Mouse (Mus musculus) embryo, embryonic 11.5 days (tissue): ENCODE data around the gene Pclo.
"Not testable (repeated sequence)": the region's sequence is repeated elsewhere in the genome, so short reads cannot be mapped to it uniquely, and the experiment has no call there.

ENCODE experiments used
- DNase-seq: peaks from one replicate; pipeline ENCODE4 v3.0.0-alpha.2; 2012; ENCODE audit warnings: low read depth, low spot score

The Pclo gene

DNA sequence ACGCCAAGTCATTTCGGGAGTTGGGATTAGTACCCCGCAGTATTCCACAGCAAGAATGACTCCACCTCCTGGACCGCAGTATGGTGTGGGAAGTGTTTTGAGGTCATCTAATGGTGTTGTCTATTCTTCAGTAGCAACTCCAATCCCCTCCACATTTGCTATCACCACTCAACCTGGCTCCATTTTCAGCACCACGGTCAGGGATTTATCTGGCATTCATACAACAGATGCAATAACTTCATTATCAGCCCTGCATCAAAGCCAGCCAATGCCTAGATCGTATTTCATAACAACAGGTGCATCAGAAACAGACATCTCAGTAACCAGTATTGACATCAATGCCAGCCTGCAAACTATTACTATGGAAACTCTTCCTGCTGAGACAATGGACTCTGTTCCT lies 165.7 kb downstream of the Pclo start:
- no peak for DNase-seq

DNA sequence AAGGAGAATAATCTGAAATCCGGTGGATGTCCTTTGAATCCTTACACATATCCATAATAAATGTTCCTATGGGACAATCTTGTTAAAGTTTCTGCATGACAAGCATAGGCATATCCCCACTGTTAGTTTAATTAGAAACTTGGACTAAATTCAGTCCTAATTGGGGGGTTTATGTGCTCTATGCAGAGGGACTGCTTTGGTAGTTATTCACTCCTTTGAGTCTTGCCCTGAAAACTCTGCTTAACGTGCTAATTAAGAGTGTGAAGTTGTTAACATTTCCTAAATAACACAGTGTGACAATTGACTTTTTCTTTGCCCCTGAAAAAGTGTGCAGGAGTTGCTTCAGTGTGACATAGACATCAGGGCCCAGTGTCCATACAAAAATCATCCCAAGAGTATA lies 177.3 kb downstream of the Pclo start:
- no peak for DNase-seq

- DNase-seq: no peak
Measured at GRCm38 (mm10) chr5:14696745-14697144, 182.0 kb downstream of the Pclo start.

GRCm38 (mm10) chr5:14700900-14701299 lies 186.2 kb downstream of the Pclo start:
- DNase-seq: no peak

- no peak for DNase-seq
Measured at GRCm38 (mm10) chr5:14705423-14705822, 190.7 kb downstream of the Pclo start.

DNA sequence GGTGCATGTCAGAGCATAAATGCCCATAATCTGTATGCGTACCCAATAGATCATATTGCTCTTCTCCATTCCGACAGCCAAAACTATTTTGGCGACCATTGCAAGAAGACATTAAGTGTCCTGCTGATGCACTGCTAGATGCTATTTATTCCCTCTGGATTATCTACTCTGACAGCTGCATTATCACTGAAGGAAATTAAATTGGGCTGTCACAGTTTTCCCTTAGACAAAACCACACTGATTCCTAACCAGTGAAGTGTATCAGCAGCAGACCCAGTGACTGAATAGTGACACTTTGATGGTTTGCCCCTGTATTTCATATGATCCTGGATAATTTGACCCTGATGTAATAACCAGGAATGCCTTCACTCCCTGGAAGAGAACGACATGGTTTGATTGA lies 192.6 kb downstream of the Pclo start:
- no peak for DNase-seq

DNA sequence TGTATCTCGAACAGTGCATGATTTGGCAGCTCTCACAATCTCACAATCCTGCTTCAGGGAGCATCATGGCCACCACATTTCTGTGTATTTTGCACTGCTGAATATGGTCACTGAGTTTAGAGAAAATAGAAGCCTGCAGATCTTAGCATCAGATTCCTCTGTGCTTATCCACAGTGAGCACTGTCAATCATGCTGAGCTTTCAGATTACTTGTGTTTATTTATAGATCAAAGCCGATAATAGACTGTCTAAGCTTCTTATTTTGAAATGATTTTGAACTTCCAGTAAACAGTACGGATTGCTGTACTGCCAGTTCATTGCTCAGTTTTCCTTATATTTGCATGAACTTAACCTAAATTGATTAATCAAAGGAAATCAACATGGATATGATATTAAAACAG lies 208.9 kb downstream of the Pclo start:
- no peak for DNase-seq

- no peak for DNase-seq
Measured at GRCm38 (mm10) chr5:14728676-14729253, 214.0 kb downstream of the Pclo start.

- DNase-seq: no peak
Measured at GRCm38 (mm10) chr5:14750882-14751281, 236.2 kb downstream of the Pclo start.

DNA sequence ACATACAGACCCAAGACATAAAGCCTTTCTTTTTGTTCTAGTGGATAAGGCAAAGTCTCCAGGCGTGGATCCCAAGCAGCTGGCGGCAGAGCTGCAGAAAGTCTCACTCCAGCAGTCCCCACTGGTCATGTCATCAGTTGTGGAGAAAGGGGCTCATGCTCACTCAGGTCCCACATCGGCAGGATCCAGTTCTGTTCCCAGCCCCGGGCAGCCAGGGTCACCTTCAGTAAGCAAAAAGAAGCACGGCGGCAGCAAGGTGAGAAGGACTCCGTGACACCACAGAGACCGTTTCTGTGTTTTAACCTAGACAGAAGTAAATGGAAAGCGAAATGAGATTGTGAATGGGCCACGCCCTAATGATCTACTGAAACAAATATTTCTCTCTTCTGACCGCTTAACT lies 252.0 kb downstream of the Pclo start:
- DNase-seq: no peak

DNA sequence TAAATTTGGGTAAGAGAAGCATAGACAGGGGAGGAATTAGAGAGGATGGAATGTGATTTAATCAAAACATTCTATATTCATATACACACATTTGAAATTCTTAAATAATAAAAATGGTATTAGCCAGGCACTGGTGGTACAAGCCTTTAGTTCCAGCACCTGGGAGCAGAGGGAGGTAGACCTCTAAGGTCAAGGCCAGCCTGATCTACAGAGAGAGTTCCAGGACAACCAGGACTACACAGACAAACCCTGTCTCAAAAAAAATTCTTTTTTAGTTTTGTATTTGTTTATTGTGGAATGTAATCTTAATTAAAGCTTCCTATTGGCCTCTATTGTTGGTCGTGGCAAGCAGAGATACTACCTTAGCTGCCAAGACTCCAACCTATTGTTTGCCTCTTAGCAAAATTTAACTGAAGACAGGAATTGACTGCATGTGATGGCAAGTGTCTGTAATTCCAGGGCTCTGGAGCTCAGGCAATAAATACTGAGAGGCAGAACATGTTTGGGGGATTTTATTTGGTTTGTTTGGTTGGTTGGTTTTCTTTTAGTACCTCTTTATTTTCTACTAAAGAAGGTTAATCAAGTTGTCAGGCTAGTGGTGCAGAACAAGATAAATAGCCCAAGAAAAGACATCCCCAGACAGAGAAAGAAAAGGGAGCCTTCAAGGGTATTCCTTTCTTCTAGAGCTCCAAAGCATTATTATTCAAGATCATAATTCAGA lies 267.8 kb downstream of the Pclo start:
- DNase-seq: no peak

GRCm38 (mm10) chr5:14793891-14794290 lies 279.2 kb downstream of the Pclo start:
- DNase-seq: no peak

- peak; percentile 42 for DNase-seq
Measured at GRCm38 (mm10) chr5:14807136-14807535, 292.4 kb downstream of the Pclo start.

DNA sequence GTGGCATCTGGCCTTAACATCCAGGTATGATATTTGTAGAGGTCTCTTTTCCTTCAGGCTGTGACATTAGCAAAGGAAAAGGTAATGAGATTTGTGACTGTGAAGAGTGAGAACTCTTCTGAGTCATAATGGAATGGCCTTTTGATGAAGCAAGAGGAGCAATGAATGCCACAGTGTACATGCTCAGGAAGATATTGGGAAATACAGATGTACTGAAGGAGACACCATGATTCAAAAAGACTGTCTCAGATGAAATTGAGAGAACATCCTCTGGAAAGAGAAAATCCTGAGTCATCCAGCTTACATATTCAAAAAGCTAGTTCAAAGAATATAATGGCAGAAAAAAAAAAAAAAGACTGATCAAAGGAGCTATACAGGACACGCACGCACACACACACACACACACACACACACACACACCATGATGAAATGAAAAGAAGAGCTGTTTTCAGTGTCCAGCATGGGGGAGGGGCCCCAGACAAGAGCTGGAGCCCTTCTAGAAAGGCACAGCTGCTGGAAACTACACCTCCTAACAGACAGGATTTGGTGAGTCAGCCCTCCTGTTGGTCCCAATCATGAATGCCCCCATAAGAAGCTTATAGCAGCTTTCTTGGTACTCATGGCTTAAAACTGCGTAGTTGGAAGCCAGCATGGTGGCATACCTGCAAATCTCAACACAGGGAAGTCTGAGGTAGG lies 318.6 kb downstream of the Pclo start:
- DNase-seq: no peak

GRCm38 (mm10) chr5:14834155-14834991 lies 319.7 kb downstream of the Pclo start:
- DNase-seq: no peak

GRCm38 (mm10) chr5:14853650-14854049 lies 338.9 kb downstream of the Pclo start:
- no peak for DNase-seq

DNA sequence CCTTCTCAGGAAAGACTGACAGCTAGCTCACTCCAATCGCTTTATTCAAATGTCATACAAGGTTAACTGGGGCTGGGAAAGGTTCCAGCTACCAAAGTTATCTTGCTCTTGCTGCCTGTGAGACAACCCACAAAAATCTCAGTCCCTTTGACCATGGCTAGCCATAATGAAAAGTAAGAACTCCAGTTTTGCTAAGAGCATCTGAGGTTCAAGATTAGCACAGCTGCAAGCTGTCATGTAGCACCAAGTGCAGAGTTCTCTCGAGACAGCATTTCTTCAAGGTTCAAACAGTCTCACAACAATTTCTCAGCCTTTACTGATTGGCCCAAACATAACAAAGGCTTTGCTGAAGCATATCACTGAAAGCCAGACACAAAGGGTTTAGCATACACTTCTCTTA lies 370.6 kb downstream of the Pclo start:
- DNase-seq: not testable (repeated sequence)

GRCm38 (mm10) chr5:14892242-14892641 lies 377.5 kb downstream of the Pclo start:
- DNase-seq: no peak

GRCm38 (mm10) chr5:14903539-14903938 lies 388.8 kb downstream of the Pclo start:
- not testable (repeated sequence) for DNase-seq
